Mouse (Mus musculus): Measurements from ENCODE around the gene Prdm1.

The Prdm1 gene

GRCm38 (mm10) chr10:44528291-44529082 is at the start of gene Prdm1:
Prdm1 (minus strand) TSS chr10:44528501.
- DNase-seq (ENCODE audit: low read depth), result no peak

GRCm38 (mm10) chr10:44565971-44566370 is 37.7 kb upstream of the Prdm1 start:
- peak; percentile 28 for DNase-seq (ENCODE audit: low read depth)

- DNase-seq (ENCODE audit: low read depth), result peak; percentile 48
Measured at GRCm38 (mm10) chr10:44565109-44565508, 36.8 kb upstream of the Prdm1 start.

GRCm38 (mm10) chr10:44556845-44557244 is 28.5 kb upstream of the Prdm1 start:
- peak; percentile 11 for DNase-seq (ENCODE audit: low read depth)

GRCm38 (mm10) chr10:44555317-44555716 is 27.0 kb upstream of the Prdm1 start:
- peak; percentile 24 for DNase-seq (ENCODE audit: low read depth)

- DNase-seq (ENCODE audit: low read depth), result peak; percentile 50
Measured at GRCm38 (mm10) chr10:44553648-44554047, 25.3 kb upstream of the Prdm1 start.

- peak; percentile 53 for DNase-seq (ENCODE audit: low read depth)
Measured at GRCm38 (mm10) chr10:44539033-44539578, 10.8 kb upstream of the Prdm1 start.

- no peak for DNase-seq (ENCODE audit: low read depth)
Measured at GRCm38 (mm10) chr10:44538137-44538536, 9.8 kb upstream of the Prdm1 start.

GRCm38 (mm10) chr10:44530067-44530360 is 1.7 kb upstream of the Prdm1 start:
- DNase-seq (ENCODE audit: low read depth), result no peak

GRCm38 (mm10) chr10:44529218-44530066 is 1.1 kb upstream of the Prdm1 start:
- peak; percentile 89 for DNase-seq (ENCODE audit: low read depth)

GRCm38 (mm10) chr10:44527651-44528050 is 650 bp downstream of the Prdm1 start:
- DNase-seq (ENCODE audit: low read depth), result no peak

- no peak for DNase-seq (ENCODE audit: low read depth)
Measured at GRCm38 (mm10) chr10:44526751-44527591, 1.3 kb downstream of the Prdm1 start.

- no peak for DNase-seq (ENCODE audit: low read depth)
Measured at GRCm38 (mm10) chr10:44520189-44520588, 8.1 kb downstream of the Prdm1 start.

GRCm38 (mm10) chr10:44518631-44519030 is 9.7 kb downstream of the Prdm1 start:
- no peak for DNase-seq (ENCODE audit: low read depth)

GRCm38 (mm10) chr10:44513108-44513507 is 15.2 kb downstream of the Prdm1 start:
- DNase-seq (ENCODE audit: low read depth), result no peak

- no peak for DNase-seq (ENCODE audit: low read depth)
Measured at GRCm38 (mm10) chr10:44511029-44511428, 17.3 kb downstream of the Prdm1 start.

- no peak for DNase-seq (ENCODE audit: low read depth)
Measured at GRCm38 (mm10) chr10:44508649-44509048, 19.7 kb downstream of the Prdm1 start.

GRCm38 (mm10) chr10:44507984-44508383 is 20.3 kb downstream of the Prdm1 start:
- DNase-seq (ENCODE audit: low read depth), result no peak

- no peak for DNase-seq (ENCODE audit: low read depth)
Measured at GRCm38 (mm10) chr10:44502891-44503290, 25.4 kb downstream of the Prdm1 start.

GRCm38 (mm10) chr10:44499897-44500519 is 28.3 kb downstream of the Prdm1 start:
- no peak for DNase-seq (ENCODE audit: low read depth)

- DNase-seq (ENCODE audit: low read depth), result no peak
Measured at GRCm38 (mm10) chr10:44493818-44494492, 34.3 kb downstream of the Prdm1 start.
